Mouse (Mus musculus) hindbrain, embryonic 11.5 days (tissue): ENCODE measurements at regions not wholly inside any gene's neighbourhood (a gene's known extent, or its start where the extent isn't known, plus 50 kb on each side); places are given as distances from the start of the nearest gene placed in this dataset.
A peak's percentile ranks its signal among the peaks of the same experiment; 100 is the strongest.

Source experiments
- ATAC-seq: fragments of 200-750 bp; cut with Nextera tagmentation; 2 replicates; pipeline ENCODE4 v1.8.0; 2017; ENCODE audit warnings: mild to moderate bottlenecking, moderate TSS enrichment, moderate library complexity; ENCODE audit not compliant: low FRiP score
- DNase-seq: peaks from one replicate; pipeline ENCODE4 v3.0.0-alpha.2; 2015; ENCODE audit warnings: low spot score
- H3K27ac ChIP-seq: fragments of 300-500 bp; sonication (generic); 2 replicates; pipeline ENCODE4 v1.5.1; 2014; ENCODE audit warnings: mild to moderate bottlenecking, low read depth, low read length
- H3K27me3 ChIP-seq: fragments of 300-500 bp; sonication (generic); 2 replicates; pipeline ENCODE4 v1.6.1; 2014; ENCODE audit warnings: mild to moderate bottlenecking, low read length, moderate library complexity, mixed read lengths; ENCODE audit not compliant: control insufficient read depth, insufficient read depth
- H3K36me3 ChIP-seq: fragments of 300-500 bp; sonication (generic); 2 replicates; pipeline ENCODE4 v1.6.1; 2014; ENCODE audit warnings: mild to moderate bottlenecking, low read length, moderate library complexity, mixed read lengths; ENCODE audit not compliant: control insufficient read depth, insufficient read depth
- H3K4me1 ChIP-seq: fragments of 300-500 bp; sonication (generic); replicated peaks from 2 replicates; pipeline ENCODE4 v1.6.1; 2014; ENCODE audit warnings: low read length, mixed read lengths; ENCODE audit not compliant: control insufficient read depth, insufficient read depth
- H3K4me2 ChIP-seq: fragments of 300-500 bp; sonication (generic); replicated peaks from 2 replicates; pipeline ENCODE4 v1.6.1; 2014; ENCODE audit warnings: mild to moderate bottlenecking, low read depth, low read length
- H3K4me3 ChIP-seq: fragments of 300-500 bp; sonication (generic); 2 replicates; pipeline ENCODE4 v1.5.1; 2014; ENCODE audit warnings: low read depth, low read length
- H3K9ac ChIP-seq: fragments of 300-500 bp; sonication (generic); 2 replicates; pipeline ENCODE4 v1.6.1; 2014; ENCODE audit warnings: low read depth, low read length
- H3K9me3 ChIP-seq: fragments of 300-500 bp; sonication (generic); 2 replicates; pipeline ENCODE4 v1.6.1; 2016; ENCODE audit warnings: low read length; ENCODE audit not compliant: control insufficient read depth
- WGBS: fragments of 180-500 bp; shearing (Covaris S2); extraction: QIAGEN DNeasy Blood & Tissue Kit; methylation state at CpG from one replicate; pipeline ENCODE4 v1.1.7; 2014; 5-methylcytosine and 5-hydroxymethylcytosine counted together

DNA sequence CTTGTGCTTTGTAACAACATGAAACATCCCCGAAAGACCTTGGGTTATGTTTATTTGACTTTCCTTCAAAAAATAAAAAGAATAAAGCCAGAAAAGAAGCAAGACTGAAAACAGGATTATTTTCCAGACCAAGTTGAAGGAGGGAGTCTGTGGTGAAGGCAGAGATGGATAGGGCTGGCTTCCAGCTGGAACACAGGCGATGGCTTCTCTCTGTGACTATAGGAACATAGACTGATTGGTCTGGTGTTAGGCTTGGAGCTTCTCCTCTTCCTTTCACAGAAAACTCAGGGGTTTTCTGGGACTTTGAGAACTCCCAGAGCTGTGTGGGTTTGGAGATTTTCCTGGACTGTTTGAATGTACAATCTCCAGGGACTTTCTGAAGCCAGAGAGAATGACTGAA is 625.8 kb downstream of the Gm826 start:
- H3K4me3 ChIP-seq: no peak overlapping the region
- H3K4me1 ChIP-seq: no peaks in the 10 kb centered on the region
- 83% methylated on average over 2 of the region's 2 CpGs for WGBS
- H3K9me3 ChIP-seq: no peaks in the 10 kb centered on the region
- no peak overlapping the region for H3K4me2 ChIP-seq
- no peaks in the 10 kb centered on the region for H3K36me3 ChIP-seq
- H3K27ac ChIP-seq: no peak overlapping the region
- ATAC-seq (no peak), DNase-seq (no peak)
- no peaks in the 10 kb centered on the region for H3K27me3 ChIP-seq
- H3K9ac ChIP-seq: no peak overlapping the region

GRCm38 (mm10) chr2:159714633-159715032 is 619.3 kb downstream of the Gm826 start:
- Histone ChIP-seq H3K36me3 (no peaks in the 10 kb centered on the region), H3K9me3 (no peaks in the 10 kb centered on the region), H3K9ac (no peak overlapping the region), H3K27ac (no peak overlapping the region), H3K4me1 (no peaks in the 10 kb centered on the region), H3K27me3 (no peaks in the 10 kb centered on the region), H3K4me2 (no peak overlapping the region), H3K4me3 (no peak overlapping the region)
- 57% methylated on average over 3 of the region's 3 CpGs for WGBS
- ATAC-seq: no peak
- DNase-seq: no peak

- H3K4me2 ChIP-seq: no peak overlapping the region
- DNase-seq: no peak
- no peaks in the 10 kb centered on the region for H3K4me1 ChIP-seq
- WGBS: 33% methylated on average over 2 of the region's 2 CpGs
- H3K27ac ChIP-seq: no peak overlapping the region
- H3K36me3 ChIP-seq: no peaks in the 10 kb centered on the region
- H3K27me3 ChIP-seq: no peaks in the 10 kb centered on the region
- no peak for ATAC-seq
- H3K9me3 ChIP-seq: no peaks in the 10 kb centered on the region
- H3K4me3 ChIP-seq: no peak overlapping the region
- H3K9ac ChIP-seq: no peak overlapping the region
Observed at GRCm38 (mm10) chr2:159718738-159719137, 615.2 kb downstream of the Gm826 start.

DNA sequence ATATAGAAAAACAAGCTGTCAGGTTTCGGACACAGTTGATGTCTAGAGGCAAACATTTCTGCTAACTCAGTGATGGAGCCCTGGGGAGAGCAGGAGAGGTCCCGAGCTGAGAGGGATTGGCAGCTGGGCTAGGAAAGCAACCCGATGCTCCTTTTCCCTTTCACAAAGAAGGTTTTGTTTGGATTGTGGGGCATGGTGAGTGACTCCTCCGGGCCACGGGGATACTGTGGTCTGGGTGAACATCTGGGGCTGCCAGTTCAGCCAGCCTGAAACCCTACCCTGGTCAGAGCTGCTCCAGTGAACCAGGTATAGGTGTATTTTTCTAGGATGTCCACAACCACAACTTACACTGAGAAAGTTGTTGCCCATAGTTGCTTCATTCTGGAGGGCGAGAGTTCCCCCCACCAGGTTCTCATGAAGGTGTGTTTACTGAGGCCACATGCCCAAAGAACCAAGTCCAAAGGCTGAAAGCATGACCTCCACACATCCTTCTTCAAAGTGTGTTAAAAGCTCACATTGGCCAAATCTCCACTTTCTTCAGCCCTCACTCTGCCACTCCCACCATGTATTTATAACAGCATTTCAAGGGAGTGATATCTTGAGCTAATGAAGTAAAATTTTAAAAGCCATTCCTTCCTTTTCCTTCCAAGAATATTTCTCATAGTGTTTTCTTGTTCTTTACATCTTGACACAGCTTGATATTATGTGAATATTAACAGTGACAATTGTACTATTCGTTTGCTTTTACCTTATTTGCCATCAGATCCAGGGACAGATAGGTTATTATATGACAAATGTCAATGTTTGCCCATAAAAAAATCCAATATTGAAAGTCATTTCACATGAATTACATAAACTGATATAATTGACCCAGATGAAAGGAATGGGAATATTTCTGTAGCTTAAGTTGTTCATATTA is 608.5 kb downstream of the Gm826 start:
- H3K9ac ChIP-seq: no peak overlapping the region
- WGBS: 36% methylated on average over 7 of the region's 7 CpGs
- ATAC-seq (no peak), DNase-seq (peak; percentile 18)
- H3K27ac ChIP-seq: no peak overlapping the region
- no peaks in the 10 kb centered on the region for H3K36me3 ChIP-seq
- no peaks in the 10 kb centered on the region for H3K27me3 ChIP-seq
- no peaks in the 10 kb centered on the region for H3K4me1 ChIP-seq
- no peak overlapping the region for H3K4me3 ChIP-seq
- no peaks in the 10 kb centered on the region for H3K9me3 ChIP-seq
- H3K4me2 ChIP-seq: no peak overlapping the region

DNA sequence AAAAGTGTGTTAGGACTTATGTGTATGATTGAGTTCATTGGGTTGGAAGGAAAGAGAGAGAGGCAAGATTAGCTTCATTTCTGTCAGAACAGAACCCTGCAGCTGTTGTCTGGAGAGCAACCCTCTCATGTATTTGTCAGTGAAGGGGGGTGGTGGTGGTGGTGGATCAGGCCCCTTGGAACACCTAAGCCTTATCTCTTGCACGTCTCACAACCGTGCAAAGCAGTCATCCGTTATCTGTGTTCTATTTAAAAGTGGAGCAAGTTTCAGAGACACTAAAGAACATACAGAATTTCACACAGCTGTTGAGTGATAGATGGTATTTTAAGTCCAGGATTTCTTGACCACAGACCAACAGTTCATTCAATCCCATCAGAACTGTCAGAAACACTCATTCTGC is 604.7 kb downstream of the Gm826 start:
- Histone ChIP-seq H3K27me3 (no peaks in the 10 kb centered on the region), H3K9me3 (no peaks in the 10 kb centered on the region), H3K9ac (no peak overlapping the region), H3K4me3 (no peak overlapping the region), H3K4me2 (no peak overlapping the region), H3K4me1 (no peaks in the 10 kb centered on the region), H3K36me3 (no peaks in the 10 kb centered on the region), H3K27ac (no peak overlapping the region)
- WGBS: 80% methylated on average over 3 of the region's 3 CpGs
- DNase-seq: no peak
- ATAC-seq: no peak

DNA sequence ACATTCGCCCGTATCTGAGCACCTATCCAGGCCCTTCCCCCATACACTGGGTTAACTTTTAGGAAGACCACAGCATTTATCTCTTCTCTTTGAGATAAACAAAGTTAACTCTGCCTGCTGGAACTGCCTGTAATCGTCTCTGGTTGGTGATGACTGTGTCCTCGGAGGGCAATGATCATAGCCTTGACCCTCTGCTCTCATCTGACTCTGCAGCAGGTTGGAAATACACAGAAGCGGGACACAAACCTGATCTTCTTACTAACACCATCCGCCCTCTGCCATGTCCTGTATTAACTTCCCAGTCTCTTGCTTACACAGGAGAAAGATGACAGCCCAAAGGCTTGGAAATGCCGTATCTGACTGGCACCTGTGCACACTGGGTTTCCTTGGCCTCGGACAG is 603.7 kb downstream of the Gm826 start:
- H3K27ac ChIP-seq: no peak overlapping the region
- no peaks in the 10 kb centered on the region for H3K4me1 ChIP-seq
- no peak overlapping the region for H3K9ac ChIP-seq
- no peak overlapping the region for H3K4me3 ChIP-seq
- no peak for DNase-seq
- 87% methylated on average over 8 of the region's 8 CpGs for WGBS
- no peaks in the 10 kb centered on the region for H3K9me3 ChIP-seq
- no peak for ATAC-seq
- H3K27me3 ChIP-seq: no peaks in the 10 kb centered on the region
- H3K4me2 ChIP-seq: no peak overlapping the region
- no peaks in the 10 kb centered on the region for H3K36me3 ChIP-seq

GRCm38 (mm10) chr2:159731305-159731704 is 602.7 kb downstream of the Gm826 start:
- no peak overlapping the region for H3K4me3 ChIP-seq
- ATAC-seq (no peak), DNase-seq (no peak)
- H3K9ac ChIP-seq: no peak overlapping the region
- no peaks in the 10 kb centered on the region for H3K9me3 ChIP-seq
- no peaks in the 10 kb centered on the region for H3K4me1 ChIP-seq
- no peaks in the 10 kb centered on the region for H3K36me3 ChIP-seq
- H3K27ac ChIP-seq: no peak overlapping the region
- H3K4me2 ChIP-seq: no peak overlapping the region
- no peaks in the 10 kb centered on the region for H3K27me3 ChIP-seq

- Histone ChIP-seq H3K4me3 (no peak overlapping the region), H3K4me1 (no peaks in the 10 kb centered on the region), H3K27ac (no peak overlapping the region), H3K9ac (no peak overlapping the region), H3K27me3 (no peaks in the 10 kb centered on the region), H3K4me2 (no peak overlapping the region), H3K36me3 (no peaks in the 10 kb centered on the region), H3K9me3 (no peaks in the 10 kb centered on the region)
- WGBS: 45% methylated on average over 3 of the region's 3 CpGs
- ATAC-seq: no peak
- DNase-seq: no peak
Observed at GRCm38 (mm10) chr2:159732413-159732812, 601.5 kb downstream of the Gm826 start.

- H3K36me3 ChIP-seq: no peaks in the 10 kb centered on the region
- H3K9ac ChIP-seq: no peak overlapping the region
- H3K27ac ChIP-seq: no peak overlapping the region
- no peak overlapping the region for H3K4me2 ChIP-seq
- no peak overlapping the region for H3K4me3 ChIP-seq
- H3K27me3 ChIP-seq: no peaks in the 10 kb centered on the region
- WGBS: 77% methylated on average over 5 of the region's 5 CpGs
- DNase-seq (no peak), ATAC-seq (no peak)
- no peaks in the 10 kb centered on the region for H3K9me3 ChIP-seq
- H3K4me1 ChIP-seq: no peaks in the 10 kb centered on the region
Observed at GRCm38 (mm10) chr2:159734576-159734975, 599.4 kb downstream of the Gm826 start.
